Mouse (Mus musculus) neural tube, embryonic 15.5 days (tissue): ENCODE measurements at regions not wholly inside any gene's neighbourhood (a gene's known extent, or its start where the extent isn't known, plus 50 kb on each side); places are given as distances from the start of the nearest gene placed in this dataset.

Source experiments
- ATAC-seq: fragments of 200-750 bp; cut with Nextera tagmentation; 2 replicates; pipeline ENCODE4 v1.8.0; 2017; ENCODE audit warnings: mild to moderate bottlenecking, moderate TSS enrichment, moderate library complexity; ENCODE audit not compliant: low FRiP score
- H3K27ac ChIP-seq: fragments of 300-500 bp; sonication (generic); replicated peaks from 2 replicates; pipeline ENCODE4 v1.5.1; 2015; ENCODE audit warnings: mild to moderate bottlenecking, inconsistent platforms
- H3K27me3 ChIP-seq: fragments of 300-500 bp; sonication (generic); replicated peaks from 2 replicates; pipeline ENCODE4 v1.6.1; 2015; ENCODE audit warnings: inconsistent platforms
- H3K36me3 ChIP-seq: fragments of 300-500 bp; sonication (generic); 2 replicates; pipeline ENCODE4 v1.6.1; 2015; ENCODE audit warnings: inconsistent platforms
- H3K4me1 ChIP-seq: fragments of 300-500 bp; sonication (generic); 2 replicates; pipeline ENCODE4 v1.6.1; 2015; ENCODE audit warnings: inconsistent platforms
- H3K4me2 ChIP-seq: fragments of 300-500 bp; sonication (generic); 2 replicates; pipeline ENCODE4 v1.6.1; 2015; ENCODE audit warnings: inconsistent platforms, mild to moderate bottlenecking, moderate library complexity
- H3K4me3 ChIP-seq: fragments of 300-500 bp; sonication (generic); replicated peaks from 2 replicates; pipeline ENCODE4 v1.5.1; 2015; ENCODE audit warnings: mild to moderate bottlenecking, inconsistent platforms
- H3K9ac ChIP-seq: fragments of 300-500 bp; sonication (generic); replicated peaks from 2 replicates; pipeline ENCODE4 v1.6.1; 2015; ENCODE audit warnings: mild to moderate bottlenecking, inconsistent platforms
- H3K9me3 ChIP-seq: fragments of 300-500 bp; sonication (generic); replicated peaks from 2 replicates; pipeline ENCODE4 v1.6.1; 2016; ENCODE audit warnings: inconsistent platforms
- WGBS: fragments of 180-500 bp; shearing (Covaris S2); methylation state at CpG from one replicate; pipeline ENCODE4 v1.1.7; 2015; ENCODE audit warnings: mixed read lengths; 5-methylcytosine and 5-hydroxymethylcytosine counted together

DNA sequence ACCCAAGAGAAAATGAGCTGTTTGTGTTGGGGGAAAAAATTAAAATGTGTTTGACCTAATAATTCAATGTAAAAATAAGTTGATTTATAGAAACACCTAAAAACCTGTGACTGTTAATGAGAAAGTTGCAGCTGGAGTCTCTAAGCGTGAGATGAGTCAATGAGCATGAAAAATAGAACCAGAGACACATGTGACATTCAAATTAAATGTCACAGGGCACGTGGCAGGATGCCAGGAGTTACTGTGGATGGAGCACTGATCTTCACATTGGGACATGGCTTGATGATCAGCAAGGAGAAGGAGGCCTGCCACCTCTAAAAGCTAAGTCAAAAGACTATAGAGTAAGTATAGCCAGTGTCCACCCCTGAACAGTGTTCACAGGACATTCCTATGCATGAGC lies 103.7 kb upstream of the Irs2 start:
- Histone ChIP-seq H3K4me1 (peaks cover 3% of the 10 kb centered on the region; the same call in 1 of the 2 replicates), H3K27ac (no peak overlapping the region), H3K4me3 (no peak overlapping the region), H3K27me3 (no peaks in the 10 kb centered on the region), H3K4me2 (no peak overlapping the region), H3K9me3 (no peaks in the 10 kb centered on the region), H3K36me3 (no peaks in the 10 kb centered on the region), H3K9ac (no peak overlapping the region)
- no peak for ATAC-seq
- WGBS = 55% methylated on average over 2 of the region's 2 CpGs

DNA sequence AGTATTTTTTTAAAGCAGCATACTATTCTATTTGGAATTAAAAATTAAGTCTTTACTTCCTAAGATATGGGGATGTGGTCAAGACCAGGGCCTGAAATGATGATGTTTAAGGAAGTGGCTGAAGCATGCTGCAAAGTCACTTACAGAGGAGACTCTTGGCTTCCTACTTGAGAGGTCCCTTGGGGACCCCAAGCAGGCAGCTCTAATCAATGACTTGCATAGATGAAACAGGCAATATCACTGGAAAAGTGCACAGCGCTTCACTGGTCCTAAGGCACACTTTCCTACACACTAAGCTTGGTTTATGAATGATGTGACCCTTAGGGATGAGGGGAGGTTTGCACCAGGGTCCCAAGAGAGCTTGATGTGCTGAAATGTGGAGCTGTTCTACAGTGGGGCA lies 99.2 kb upstream of the Irs2 start:
- no peaks in the 10 kb centered on the region for H3K4me1 ChIP-seq
- H3K27ac ChIP-seq = no peak overlapping the region
- ATAC-seq = no peak
- H3K9me3 ChIP-seq = no peaks in the 10 kb centered on the region
- WGBS = 93% methylated on average over 1 of the region's 1 CpGs
- H3K27me3 ChIP-seq = no peaks in the 10 kb centered on the region
- H3K4me2 ChIP-seq = no peak overlapping the region
- H3K4me3 ChIP-seq = no peak overlapping the region
- no peak overlapping the region for H3K9ac ChIP-seq
- no peaks in the 10 kb centered on the region for H3K36me3 ChIP-seq

DNA sequence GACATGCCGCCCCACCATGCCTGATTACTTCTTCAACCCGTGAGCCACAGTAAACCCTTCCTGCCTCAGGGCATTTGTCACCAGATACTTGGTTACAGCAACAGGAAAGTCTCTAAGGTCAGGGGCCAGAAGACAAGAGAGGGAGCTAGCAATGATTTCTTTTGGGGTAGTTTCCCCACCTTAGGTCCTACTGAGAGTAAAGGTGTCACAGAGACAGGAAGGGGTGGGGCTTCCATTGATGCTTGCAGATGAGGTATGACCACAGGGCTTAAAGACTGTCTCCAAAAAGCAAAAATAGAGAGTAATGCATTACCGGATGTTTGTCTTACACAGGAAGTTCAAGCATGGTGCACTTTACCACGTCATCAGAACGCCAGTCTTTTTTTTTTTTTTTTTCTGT lies 98.8 kb upstream of the Irs2 start:
- WGBS = 85% methylated on average over 5 of the region's 5 CpGs
- no peak for ATAC-seq
- H3K9ac ChIP-seq = no peak overlapping the region
- no peaks in the 10 kb centered on the region for H3K4me1 ChIP-seq
- H3K27ac ChIP-seq = no peak overlapping the region
- H3K9me3 ChIP-seq = no peaks in the 10 kb centered on the region
- H3K4me3 ChIP-seq = no peak overlapping the region
- H3K36me3 ChIP-seq = no peaks in the 10 kb centered on the region
- no peaks in the 10 kb centered on the region for H3K27me3 ChIP-seq
- no peak overlapping the region for H3K4me2 ChIP-seq

DNA sequence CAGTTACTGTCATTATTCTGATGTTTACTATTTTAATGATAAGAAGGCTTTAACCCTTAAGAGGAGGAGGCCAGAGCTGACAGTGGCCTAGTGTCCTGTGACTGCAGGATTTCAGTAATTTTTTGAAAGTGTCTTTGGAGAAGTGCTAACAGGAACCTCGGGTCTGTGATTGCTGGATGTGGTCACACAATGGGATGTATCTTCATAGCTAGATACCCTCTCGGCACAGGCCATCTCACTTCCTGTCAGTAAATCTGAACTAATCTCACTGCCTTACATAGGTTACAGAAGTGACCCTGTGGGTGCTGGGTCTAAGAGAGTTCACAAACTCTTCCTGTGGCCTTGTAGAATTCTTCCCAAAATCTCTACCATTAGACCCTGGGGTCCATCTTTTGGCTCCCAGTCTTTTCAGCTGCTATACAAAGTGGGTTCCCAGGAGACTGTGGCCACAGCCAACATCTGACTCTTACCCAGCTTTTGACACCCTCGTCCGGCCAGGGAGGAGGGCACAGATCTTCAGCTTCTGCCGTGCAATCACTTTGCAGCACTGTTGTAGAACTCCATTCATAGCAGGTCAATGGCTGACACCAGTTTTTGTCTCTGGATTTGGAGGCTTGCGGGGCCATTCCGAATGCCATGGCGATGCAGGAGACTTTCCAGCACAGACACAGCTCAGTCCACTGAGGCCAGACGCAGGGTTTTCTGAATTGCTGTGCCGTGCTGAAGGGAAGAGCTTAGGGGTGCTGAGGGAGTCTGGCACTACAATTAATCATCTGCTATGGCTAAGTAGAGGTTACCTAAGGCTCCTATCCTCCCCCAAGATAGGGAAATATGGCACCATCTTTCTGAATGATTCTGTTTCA lies 95.7 kb upstream of the Irs2 start:
- ATAC-seq = no peak
- no peak overlapping the region for H3K4me3 ChIP-seq
- no peaks in the 10 kb centered on the region for H3K27me3 ChIP-seq
- H3K36me3 ChIP-seq = no peaks in the 10 kb centered on the region
- no peak overlapping the region for H3K4me2 ChIP-seq
- 46% methylated on average over 10 of the region's 10 CpGs for WGBS
- no peaks in the 10 kb centered on the region for H3K9me3 ChIP-seq
- peaks cover 9% of the 10 kb centered on the region; the same call in 1 of the 2 replicates for H3K4me1 ChIP-seq
- H3K9ac ChIP-seq = no peak overlapping the region
- H3K27ac ChIP-seq = no peak overlapping the region

DNA sequence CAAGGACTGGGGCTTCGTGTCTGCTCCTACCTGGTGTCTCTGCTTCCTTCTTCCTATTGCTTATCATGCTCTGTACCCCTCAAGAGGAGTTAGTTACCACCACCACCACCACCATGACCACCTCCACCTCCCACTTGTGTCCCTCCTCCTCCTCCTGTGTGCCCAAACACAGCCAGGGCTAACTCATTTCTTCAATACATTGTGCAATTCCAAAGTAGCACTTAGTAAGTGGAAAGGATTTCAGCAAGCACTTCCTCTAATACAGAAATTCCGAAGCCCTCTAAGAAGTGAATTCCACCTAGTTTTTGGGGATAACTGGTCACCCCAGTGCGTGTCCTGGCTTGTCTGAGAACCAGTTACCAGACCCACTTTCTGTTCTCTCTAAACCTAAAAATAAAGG lies 92.1 kb upstream of the Irs2 start:
- Histone ChIP-seq H3K9me3 (no peaks in the 10 kb centered on the region), H3K4me3 (no peak overlapping the region), H3K27me3 (no peaks in the 10 kb centered on the region), H3K9ac (no peak overlapping the region), H3K4me1 (peaks cover 19% of the 10 kb centered on the region), H3K27ac (no peak overlapping the region), H3K36me3 (no peaks in the 10 kb centered on the region), H3K4me2 (no peak overlapping the region)
- no peak for ATAC-seq
- WGBS = 94% methylated on average over 3 of the region's 3 CpGs

DNA sequence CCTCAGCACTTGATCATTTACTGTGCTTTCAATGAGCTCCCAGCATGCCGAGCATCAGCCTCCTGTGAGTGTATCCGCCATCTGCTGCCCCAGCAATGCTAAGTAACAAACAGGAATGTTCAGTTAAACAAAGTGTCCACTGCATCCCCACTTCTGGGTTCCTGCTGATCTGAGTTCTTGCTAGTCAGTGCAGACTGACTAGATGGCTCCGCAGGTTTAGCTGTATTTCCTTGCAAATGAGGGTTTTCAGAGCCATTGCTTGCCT lies 91.3 kb upstream of the Irs2 start:
- Histone ChIP-seq H3K4me2 (no peak overlapping the region), H3K4me1 (peaks cover 19% of the 10 kb centered on the region), H3K27me3 (no peaks in the 10 kb centered on the region), H3K9ac (no peak overlapping the region), H3K36me3 (no peaks in the 10 kb centered on the region), H3K27ac (peak overlapping the region; percentile 30; the same call in 1 of the 2 replicates), H3K9me3 (no peaks in the 10 kb centered on the region), H3K4me3 (no peak overlapping the region)
- no peak for ATAC-seq
- 59% methylated on average over 3 of the region's 3 CpGs for WGBS

DNA sequence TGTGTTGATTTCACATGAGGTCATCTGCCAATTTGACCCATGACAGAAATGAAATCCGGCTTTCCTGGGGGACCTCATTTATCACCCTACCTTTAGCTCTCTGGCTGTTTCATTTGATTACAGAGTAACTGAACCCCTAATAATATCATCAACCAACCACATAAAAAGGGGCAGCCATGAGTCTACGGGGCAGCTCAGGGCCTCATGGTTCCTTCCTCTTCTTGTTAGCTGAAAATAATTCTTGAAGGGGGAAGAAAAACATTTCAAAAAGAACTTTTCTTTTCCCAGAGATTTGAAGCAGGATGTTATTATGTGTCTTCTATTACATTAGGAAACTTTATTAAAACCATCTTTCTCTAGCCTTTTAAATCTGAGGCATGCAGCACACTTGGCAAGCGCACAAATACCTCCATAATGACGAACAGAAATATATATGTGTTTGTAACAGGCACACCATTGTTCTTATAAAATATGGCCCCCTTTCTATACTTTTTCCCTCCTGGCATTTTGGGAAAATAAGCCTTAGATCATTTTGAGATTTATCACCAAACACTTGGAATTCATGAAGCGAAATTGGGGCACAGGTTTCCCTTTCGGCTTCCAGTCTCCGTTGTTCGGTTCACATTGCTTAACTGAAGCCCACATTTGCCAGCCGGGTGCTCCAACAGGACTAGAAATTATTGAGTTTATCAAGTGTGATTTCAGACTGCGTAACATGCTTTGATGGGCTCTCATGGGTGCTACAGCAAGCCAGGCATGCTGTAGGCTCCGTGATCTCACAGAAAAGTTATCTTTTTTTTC lies 90.7 kb upstream of the Irs2 start:
- Histone ChIP-seq H3K27ac (peak overlapping the region; percentile 30; the same call in 1 of the 2 replicates), H3K9ac (no peak overlapping the region), H3K27me3 (no peaks in the 10 kb centered on the region), H3K9me3 (no peaks in the 10 kb centered on the region), H3K4me3 (no peak overlapping the region), H3K4me1 (peaks cover 19% of the 10 kb centered on the region), H3K36me3 (no peaks in the 10 kb centered on the region), H3K4me2 (no peak overlapping the region)
- ATAC-seq = no peak
- WGBS = 62% methylated on average over 11 of the region's 11 CpGs

DNA sequence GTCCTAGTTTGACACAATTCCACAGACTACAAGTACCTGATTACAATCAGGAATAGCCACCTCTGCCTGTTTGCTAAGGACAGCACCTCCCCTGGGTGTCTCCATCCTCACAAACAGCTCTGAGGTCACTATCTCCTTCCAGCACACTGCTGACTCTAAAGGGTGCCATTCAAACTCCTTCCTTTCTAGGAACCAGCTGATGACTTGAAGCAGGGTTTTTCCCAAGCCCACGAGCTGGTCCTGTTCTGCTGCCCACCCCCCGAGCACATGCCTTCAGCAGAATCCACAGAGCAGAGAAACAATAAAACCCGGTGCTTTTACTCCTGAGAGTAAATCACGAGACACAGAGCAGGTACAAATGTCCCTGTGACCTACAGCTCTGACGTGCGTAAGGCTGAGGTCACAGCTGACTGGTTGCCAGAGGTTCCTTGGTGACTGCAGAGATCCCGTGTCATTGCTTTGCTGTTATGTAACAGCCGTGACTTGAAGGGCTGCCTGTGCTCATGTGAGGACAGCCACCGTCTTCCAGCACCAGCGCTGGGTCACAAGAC lies 90.0 kb upstream of the Irs2 start:
- WGBS = 41% methylated on average over 10 of the region's 10 CpGs
- Histone ChIP-seq H3K27ac (no peak overlapping the region), H3K36me3 (no peaks in the 10 kb centered on the region), H3K27me3 (no peaks in the 10 kb centered on the region), H3K4me3 (no peak overlapping the region), H3K9me3 (no peaks in the 10 kb centered on the region), H3K4me1 (peaks cover 19% of the 10 kb centered on the region), H3K9ac (no peak overlapping the region), H3K4me2 (no peak overlapping the region)
- ATAC-seq = no peak; the same call in 1 of the 2 replicates

DNA sequence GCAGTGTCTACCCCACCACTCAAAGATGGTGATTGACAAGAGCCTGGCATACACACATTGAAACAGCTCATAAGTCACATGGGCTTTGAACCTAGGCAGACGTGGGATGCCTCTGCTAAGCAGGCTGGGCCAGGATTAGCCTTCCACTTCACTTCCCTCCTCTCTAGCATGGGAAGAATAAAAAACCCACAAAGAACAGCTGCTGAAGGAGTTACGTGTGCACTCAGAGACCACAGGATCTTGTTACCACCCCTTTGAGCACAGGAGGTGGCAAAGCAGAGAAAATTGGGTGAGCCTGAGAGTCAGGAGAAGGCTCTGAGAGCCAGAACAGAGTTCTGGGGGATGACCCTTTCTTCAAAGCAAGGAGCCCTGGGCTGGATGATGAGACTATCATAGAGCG lies 89.6 kb upstream of the Irs2 start:
- Histone ChIP-seq H3K9me3 (no peaks in the 10 kb centered on the region), H3K4me3 (no peak overlapping the region), H3K36me3 (no peaks in the 10 kb centered on the region), H3K4me2 (no peak overlapping the region), H3K9ac (no peak overlapping the region), H3K4me1 (peaks cover 19% of the 10 kb centered on the region), H3K27me3 (no peaks in the 10 kb centered on the region), H3K27ac (no peak overlapping the region)
- no peak for ATAC-seq
- 80% methylated on average over 3 of the region's 3 CpGs for WGBS

DNA sequence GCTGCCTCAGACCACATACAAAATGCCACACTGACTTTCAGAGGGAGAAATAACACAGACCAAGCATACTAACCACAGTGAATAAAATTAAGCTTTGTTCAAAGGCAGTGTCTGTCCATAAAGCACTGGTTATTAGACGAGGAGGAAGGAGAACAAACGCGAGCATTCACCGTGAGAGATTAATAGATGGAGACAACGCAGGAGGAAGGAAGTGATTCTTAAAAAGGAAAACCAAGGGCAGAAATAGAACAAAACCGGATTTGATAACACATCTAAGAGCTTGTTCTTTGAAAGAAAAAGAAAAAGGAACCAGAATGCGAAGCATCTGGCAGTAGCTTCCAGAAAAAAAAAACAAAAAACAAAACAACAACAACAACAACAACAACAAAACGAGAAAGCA lies 86.3 kb upstream of the Irs2 start:
- no peak overlapping the region for H3K4me2 ChIP-seq
- no peak overlapping the region for H3K27ac ChIP-seq
- H3K9ac ChIP-seq = no peak overlapping the region
- H3K27me3 ChIP-seq = no peaks in the 10 kb centered on the region
- no peak overlapping the region for H3K4me3 ChIP-seq
- 40% methylated on average over 8 of the region's 8 CpGs for WGBS
- no peaks in the 10 kb centered on the region for H3K9me3 ChIP-seq
- no peak for ATAC-seq
- peaks cover 15% of the 10 kb centered on the region for H3K4me1 ChIP-seq
- H3K36me3 ChIP-seq = no peaks in the 10 kb centered on the region

DNA sequence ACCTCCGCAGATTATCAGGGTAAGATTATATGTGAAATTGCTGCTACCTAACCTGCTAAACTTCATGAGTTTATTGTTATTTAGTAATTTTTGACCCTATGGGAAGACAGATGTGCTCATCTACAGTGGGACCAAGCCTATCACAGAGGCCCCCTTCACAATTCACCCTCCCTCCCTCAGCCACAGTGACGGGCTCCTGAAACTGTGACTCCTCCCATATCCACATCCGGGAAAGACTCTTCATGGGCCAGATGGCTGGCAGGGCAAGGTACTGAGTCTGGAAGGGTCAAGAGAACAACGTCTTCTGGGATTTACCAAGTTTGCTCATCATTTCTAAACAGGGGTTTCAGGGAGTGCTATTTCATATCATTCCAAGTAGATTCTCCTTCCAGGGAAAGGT lies 84.1 kb upstream of the Irs2 start:
- WGBS = 69% methylated on average over 4 of the region's 4 CpGs
- H3K4me3 ChIP-seq = no peak overlapping the region
- H3K9ac ChIP-seq = no peak overlapping the region
- H3K27ac ChIP-seq = no peak overlapping the region
- no peak for ATAC-seq
- no peaks in the 10 kb centered on the region for H3K9me3 ChIP-seq
- H3K27me3 ChIP-seq = no peaks in the 10 kb centered on the region
- no peak overlapping the region for H3K4me2 ChIP-seq
- no peaks in the 10 kb centered on the region for H3K4me1 ChIP-seq
- no peaks in the 10 kb centered on the region for H3K36me3 ChIP-seq
